10 mouse cellular contexts compared by ENCODE assay signal in the genomic region with DNA sequence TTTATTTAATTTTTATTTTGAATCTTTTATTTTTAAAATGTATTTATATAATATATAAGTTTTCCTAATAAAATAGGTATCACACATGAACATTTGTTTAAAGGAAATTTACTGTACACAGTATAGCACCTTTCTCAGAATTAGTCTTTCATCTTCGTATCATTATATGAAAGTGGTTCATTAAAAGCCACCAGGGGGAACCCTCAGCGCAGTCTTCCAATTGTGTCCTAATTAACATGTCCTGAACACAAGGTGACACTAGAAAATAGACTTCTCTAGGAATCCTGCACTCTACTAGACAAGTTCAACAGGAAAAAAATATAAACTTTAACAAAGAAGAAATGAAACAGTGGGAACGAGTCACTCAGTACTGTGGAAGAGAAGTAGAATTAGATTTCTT. TPM values are rescaled to one million over a fixed set of nuclear protein-coding genes. Genes with fewer than 3 reads are reported as not detected.
A peak's percentile ranks its signal among the peaks of the same experiment; 100 is the strongest.
DNase-seq lines count a peak whose midpoint lies in the region; ATAC-seq and TF ChIP-seq lines count a peak whose summit lies in the region.
"Had no signal": no experiment of that assay in that cellular context is flagged by ENCODE, and none has a peak within 500 bp of the region (broad histone marks: within the 10 kb centered on the region; RNA-seq: fewer than 3 reads in every experiment).

No protein-coding gene starts in this region.

- no peak overlapping the region for H3K9ac ChIP-seq in embryonic facial prominence, embryonic 14.5 days (ENCODE audit: low read depth, low read length)
- no peak overlapping the region for H3K9ac ChIP-seq in liver, embryonic 14.5 days (replicated peaks)
- no peak overlapping the region for H3K9ac ChIP-seq in hindbrain, embryonic 16.5 days (ENCODE audit: low read depth, low read length)
- H3K9ac ChIP-seq: midbrain, embryonic 12.5 days had no signal

- H3K4me2 ChIP-seq in embryonic facial prominence, embryonic 14.5 days (ENCODE audit: low read depth, low read length), result no peak overlapping the region
- no peak overlapping the region for H3K4me2 ChIP-seq in liver, embryonic 14.5 days (ENCODE audit: low read depth)
- H3K4me2 ChIP-seq in hindbrain, embryonic 16.5 days (ENCODE audit: low read length), result no peak overlapping the region
- H3K4me2 ChIP-seq: midbrain, embryonic 12.5 days had no signal

- no peak overlapping the region for H3K27ac ChIP-seq in embryonic facial prominence, embryonic 14.5 days (replicated peaks; ENCODE audit: low read depth, low read length)
- no peak overlapping the region for H3K27ac ChIP-seq in embryonic facial prominence, embryonic 10.5 days (replicated peaks)
- no peak overlapping the region for H3K27ac ChIP-seq in liver, embryonic 14.5 days
- H3K27ac ChIP-seq in hindbrain, embryonic 16.5 days (ENCODE audit: low read depth, low read length), result no peak overlapping the region
- H3K27ac ChIP-seq: midbrain, embryonic 12.5 days had no signal

- H3K36me3 ChIP-seq in embryonic facial prominence, embryonic 14.5 days (ENCODE audit: control insufficient read depth, insufficient read depth, low read length), result no peaks in the 10 kb centered on the region
- no peaks in the 10 kb centered on the region for H3K36me3 ChIP-seq in embryonic facial prominence, embryonic 10.5 days (replicated peaks)
- H3K36me3 ChIP-seq in liver, embryonic 14.5 days (replicated peaks; ENCODE audit: control insufficient read depth, insufficient read depth, low read depth), result no peaks in the 10 kb centered on the region
- no peaks in the 10 kb centered on the region for H3K36me3 ChIP-seq in hindbrain, embryonic 16.5 days (ENCODE audit: control insufficient read depth, insufficient read depth, low read length)
- H3K36me3 ChIP-seq: midbrain, embryonic 12.5 days had no signal

- H3K4me1 ChIP-seq in embryonic facial prominence, embryonic 14.5 days (ENCODE audit: control insufficient read depth, insufficient read depth, low read length), result no peaks in the 10 kb centered on the region
- no peaks in the 10 kb centered on the region for H3K4me1 ChIP-seq in embryonic facial prominence, embryonic 10.5 days
- H3K4me1 ChIP-seq in liver, embryonic 14.5 days (replicated peaks; ENCODE audit: control insufficient read depth in 2 of 2, insufficient read depth in 2 of 2, low read length in 1 of 2), result no peaks in the 10 kb centered on the region
- H3K4me1 ChIP-seq in hindbrain, embryonic 16.5 days (ENCODE audit: control insufficient read depth, insufficient read depth, low read depth, low read length), result no peaks in the 10 kb centered on the region
- H3K4me1 ChIP-seq: midbrain, embryonic 12.5 days had no signal

- peak; percentile 12; the same call in 1 of the 2 replicates for TF ChIP-seq CTCF in liver, embryonic 14.5 days (IDR thresholded peaks at IDR 0.05; ENCODE audit: low read depth)

- no peak for ATAC-seq in embryonic facial prominence, embryonic 14.5 days (ENCODE audit: low read depth)
- no peak for ATAC-seq in liver, embryonic 14.5 days (ENCODE audit: insufficient read depth)
- no peak for ATAC-seq in hindbrain, embryonic 16.5 days

- H3K4me3 ChIP-seq in embryonic facial prominence, embryonic 14.5 days (ENCODE audit: low read depth, low read length), result no peak overlapping the region
- no peak overlapping the region for H3K4me3 ChIP-seq in embryonic facial prominence, embryonic 10.5 days
- H3K4me3 ChIP-seq in liver, embryonic 14.5 days (ENCODE audit: insufficient read depth in 1 of 2, low read depth in 2 of 2, low read length in 2 of 2), result no peak overlapping the region
- H3K4me3 ChIP-seq in hindbrain, embryonic 16.5 days (ENCODE audit: low read length), result no peak overlapping the region
- H3K4me3 ChIP-seq: midbrain, embryonic 12.5 days had no signal

- H3K9me3 ChIP-seq in embryonic facial prominence, embryonic 14.5 days (ENCODE audit: control insufficient read depth, low read length), result no peaks in the 10 kb centered on the region
- H3K9me3 ChIP-seq in embryonic facial prominence, embryonic 10.5 days, result no peaks in the 10 kb centered on the region
- H3K9me3 ChIP-seq in liver, embryonic 14.5 days (ENCODE audit: control insufficient read depth, low read length), result no peaks in the 10 kb centered on the region
- H3K9me3 ChIP-seq in hindbrain, embryonic 16.5 days (ENCODE audit: control insufficient read depth, low read length), result 0 out of 2 replicates have a peak, but pooled peaks cover 2% of the 10 kb centered on the region
- H3K9me3 ChIP-seq: midbrain, embryonic 12.5 days had no signal

- peak; percentile 11 for DNase-seq in embryonic facial prominence, embryonic 14.5 days (ENCODE audit: low spot score)
- no peak for DNase-seq in embryonic facial prominence, embryonic 10.5 days (ENCODE audit: low spot score)
- DNase-seq in 416B (ENCODE audit: low read depth) (peak; percentile 73), R1 (ENCODE audit: low read depth, low spot score) (peak; percentile 28)
- no peak for DNase-seq in liver, embryonic 14.5 days (ENCODE audit: low read depth in 3 of 3, low spot score in 3 of 3)
- no peak for DNase-seq in layer of hippocampus, adult 8-10 months (ENCODE audit: low spot score in 2 of 2)
- DNase-seq in left cerebral cortex, adult 11 months (ENCODE audit: low spot score), result no peak

- TF ChIP-seq EP300 in liver, embryonic 14.5 days (IDR thresholded peaks at IDR 0.05; ENCODE audit: low read depth), result no peak

- WGBS in embryonic facial prominence, embryonic 14.5 days, result 70% methylated on average over 3 of the region's 3 CpGs
- 73% methylated on average over 3 of the region's 3 CpGs for WGBS in embryonic facial prominence, embryonic 10.5 days
- 45% methylated on average over 3 of the region's 3 CpGs for whole genome bisulfite sequencing in liver, embryonic 14.5 days (ENCODE audit: insufficient replicate concordance)
- WGBS in hindbrain, embryonic 16.5 days, result 77% methylated on average over 3 of the region's 3 CpGs

- H3K27me3 ChIP-seq in embryonic facial prominence, embryonic 14.5 days (replicated peaks; ENCODE audit: control insufficient read depth, insufficient read depth, low read length), result no peaks in the 10 kb centered on the region
- H3K27me3 ChIP-seq in embryonic facial prominence, embryonic 10.5 days (replicated peaks; ENCODE audit: low read depth, poor library complexity, severe bottlenecking), result no peaks in the 10 kb centered on the region
- no peaks in the 10 kb centered on the region for H3K27me3 ChIP-seq in liver, embryonic 14.5 days (ENCODE audit: control insufficient read depth, insufficient read depth, low read length)
- H3K27me3 ChIP-seq in hindbrain, embryonic 16.5 days (replicated peaks; ENCODE audit: control insufficient read depth, insufficient read depth, low read length), result no peaks in the 10 kb centered on the region
- H3K27me3 ChIP-seq: midbrain, embryonic 12.5 days had no signal

RNA-seq across cellular contexts. Expression of a gene that starts 38.9 kb away (rescaled TPM):
- 0.04 TPM in 1 of 2 replicates, not detected in the other for polyA plus RNA-seq in embryonic facial prominence, embryonic 14.5 days (2014; fragmentation: Nextera tagmentation; extraction: Ambion mirVana)
- 0.04 TPM in 1 of 2 replicates, not detected in the other for polyA plus RNA-seq in embryonic facial prominence, embryonic 10.5 days (2016; fragmentation: Nextera tagmentation; extraction: Ambion mirVana)
- polyA plus RNA-seq in liver, embryonic 14.5 days (2012; rRNA removed), result not detected in 2 replicates
- not detected in 2 replicates for polyA plus RNA-seq in liver, embryonic 14.5 days (2014; fragmentation: Nextera tagmentation; extraction: Ambion mirVana)
- total RNA-seq in layer of hippocampus, adult 8-10 months (2022), result 1 to 10 TPM in 1 of 4 experiments, under 1 TPM in 3; 0.55 to 1.1 (median 0.70) TPM
- 0.11 and 0.13 TPM in 2 replicates for polyA plus RNA-seq in hindbrain, embryonic 16.5 days (2015; fragmentation: Nextera tagmentation; extraction: Ambion mirVana)
- polyA plus RNA-seq: small intestine, adult 2 months had no signal

Comparison
In these comparisons a context has a peak if more than half of its experiments do, and no peak if none do; other contexts are left out.
1. DNase-seq: peak in embryonic facial prominence, embryonic 14.5 days (single experiment), 416B (single experiment) and R1 (single experiment); none in embryonic facial prominence, embryonic 10.5 days (single experiment), liver, embryonic 14.5 days (0 of 3), layer of hippocampus, adult 8-10 months (0 of 2) and left cerebral cortex, adult 11 months (single experiment).